Mouse (Mus musculus) embryonic facial prominence, embryonic 14.5 days (tissue): ENCODE data around the gene Ppa2. TPM values are rescaled to one million over a fixed set of nuclear protein-coding genes. Genes with fewer than 3 reads are reported as not detected.

ENCODE experiments used
- ATAC-seq: fragments of 200-750 bp; cut with Nextera tagmentation; 2 replicates; pipeline ENCODE4 v1.8.0; 2017; ENCODE audit warnings: low read depth, moderate number of reproducible peaks, moderate TSS enrichment
- DNase-seq: peaks from one replicate; pipeline ENCODE4 v3.0.0-alpha.2; 2015; ENCODE audit warnings: low spot score
- H3K27ac ChIP-seq: fragments of 300-500 bp; sonication (generic); replicated peaks from 2 replicates; pipeline ENCODE4 v1.5.1; 2014; ENCODE audit warnings: low read depth, mild to moderate bottlenecking, low read length, moderate library complexity
- H3K27me3 ChIP-seq: fragments of 300-500 bp; sonication (generic); replicated peaks from 2 replicates; pipeline ENCODE4 v1.6.1; 2014; ENCODE audit warnings: low read length; ENCODE audit not compliant: control insufficient read depth, insufficient read depth
- H3K36me3 ChIP-seq: fragments of 300-500 bp; sonication (generic); 2 replicates; pipeline ENCODE4 v1.6.1; 2014; ENCODE audit warnings: low read length, mixed read lengths; ENCODE audit not compliant: control insufficient read depth, insufficient read depth
- H3K4me1 ChIP-seq: fragments of 300-500 bp; sonication (generic); 2 replicates; pipeline ENCODE4 v1.6.1; 2014; ENCODE audit warnings: antibody characterized with exemption, low read length; ENCODE audit not compliant: control insufficient read depth, insufficient read depth
- H3K4me2 ChIP-seq: fragments of 300-500 bp; sonication (generic); 2 replicates; pipeline ENCODE4 v1.6.1; 2014; ENCODE audit warnings: low read depth, mild to moderate bottlenecking, low read length, moderate library complexity, mixed read lengths
- H3K4me3 ChIP-seq: fragments of 300-500 bp; sonication (generic); 2 replicates; pipeline ENCODE4 v1.5.1; 2014; ENCODE audit warnings: low read depth, mild to moderate bottlenecking, low read length
- H3K9ac ChIP-seq: fragments of 300-500 bp; sonication (generic); 2 replicates; pipeline ENCODE4 v1.6.1; 2014; ENCODE audit warnings: low read depth, mild to moderate bottlenecking, low read length, moderate library complexity, mixed read lengths
- H3K9me3 ChIP-seq: fragments of 300-500 bp; sonication (generic); 2 replicates; pipeline ENCODE4 v1.6.1; 2016; ENCODE audit warnings: low read length; ENCODE audit not compliant: control insufficient read depth
- WGBS: fragments of 180-500 bp; shearing (Covaris S2); extraction: QIAGEN DNeasy Blood & Tissue Kit; methylation state at CpG from one replicate; pipeline ENCODE4 v1.1.7; 2014; 5-methylcytosine and 5-hydroxymethylcytosine counted together
- polyA plus RNA-seq: library from polyadenylated mRNA; unstranded; fragments of >200 nt; fragmentation: Nextera tagmentation; extraction: Ambion mirVana; gene quantifications from 2 replicates; pipeline ENCODE4 v1.2.1, GENCODE M21; 2014

Ppa2 gene
- polyA plus RNA-seq, 1 experiment from 2014 or later, result 78.0 TPM

DNA sequence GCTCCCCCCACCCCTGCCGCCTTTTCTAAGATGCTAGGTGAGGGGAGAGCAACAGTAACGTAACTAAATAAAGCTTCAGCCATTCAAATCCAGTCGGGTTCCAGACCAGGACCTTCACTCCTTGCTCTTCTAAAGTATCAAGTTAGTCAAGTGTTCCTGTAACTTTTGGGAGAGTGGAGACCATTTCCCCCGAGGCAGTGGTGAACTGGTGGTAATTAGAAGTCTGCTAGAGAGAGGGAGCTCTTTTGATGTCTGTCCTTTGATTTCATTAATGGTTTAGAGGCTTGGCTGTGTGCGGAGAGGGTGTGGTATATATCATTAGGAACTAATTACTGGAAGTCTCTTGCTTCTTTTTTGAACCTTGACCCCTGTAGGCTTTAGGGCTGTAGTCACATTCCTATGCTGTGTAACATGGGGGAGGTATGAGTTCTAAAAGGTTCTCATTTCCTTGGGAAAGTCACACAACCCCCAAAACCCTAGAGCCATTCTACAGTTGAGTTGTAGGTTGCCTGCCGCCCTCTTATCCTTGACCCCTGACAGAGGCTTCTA is 47.6 kb downstream of the Ppa2 start:
- 0 out of 2 replicates have a peak, but pooled peaks cover 5% of the 10 kb centered on the region for H3K36me3 ChIP-seq
- H3K4me2 ChIP-seq, result no peak overlapping the region
- H3K4me3 ChIP-seq, result no peak overlapping the region
- H3K9ac ChIP-seq, result no peak overlapping the region
- no peaks in the 10 kb centered on the region for H3K27me3 ChIP-seq
- no peak for ATAC-seq
- no peaks in the 10 kb centered on the region for H3K9me3 ChIP-seq
- no peaks in the 10 kb centered on the region for H3K4me1 ChIP-seq
- no peak for DNase-seq
- no peak overlapping the region for H3K27ac ChIP-seq
- WGBS, result 43% methylated on average over 6 of the region's 6 CpGs

GRCm38 (mm10) chr3:133357977-133358376 is 48.1 kb downstream of the Ppa2 start:
- H3K4me1 ChIP-seq, result no peaks in the 10 kb centered on the region
- no peak overlapping the region for H3K4me2 ChIP-seq
- H3K36me3 ChIP-seq, result 0 out of 2 replicates have a peak, but pooled peaks cover 5% of the 10 kb centered on the region
- no peak overlapping the region for H3K4me3 ChIP-seq
- no peak overlapping the region for H3K27ac ChIP-seq
- ATAC-seq (no peak), DNase-seq (no peak)
- H3K9me3 ChIP-seq, result no peaks in the 10 kb centered on the region
- H3K9ac ChIP-seq, result no peak overlapping the region
- no peaks in the 10 kb centered on the region for H3K27me3 ChIP-seq

GRCm38 (mm10) chr3:133361406-133361805 is 51.5 kb downstream of the Ppa2 start:
- no peaks in the 10 kb centered on the region for H3K9me3 ChIP-seq
- H3K27ac ChIP-seq, result no peak overlapping the region
- H3K4me3 ChIP-seq, result no peak overlapping the region
- ATAC-seq, result no peak
- H3K36me3 ChIP-seq, result 0 out of 2 replicates have a peak, but pooled peaks cover 5% of the 10 kb centered on the region
- H3K9ac ChIP-seq, result no peak overlapping the region
- H3K4me1 ChIP-seq, result peaks cover 5% of the 10 kb centered on the region; the same call in 1 of the 2 replicates
- no peak for DNase-seq
- no peaks in the 10 kb centered on the region for H3K27me3 ChIP-seq
- WGBS, result 67% methylated on average over 1 of the region's 1 CpGs
- H3K4me2 ChIP-seq, result no peak overlapping the region

- Histone ChIP-seq H3K4me2 (no peak overlapping the region), H3K9me3 (no peaks in the 10 kb centered on the region), H3K9ac (no peak overlapping the region), H3K36me3 (0 out of 2 replicates have a peak, but pooled peaks cover 5% of the 10 kb centered on the region), H3K27me3 (no peaks in the 10 kb centered on the region), H3K4me1 (peaks cover 5% of the 10 kb centered on the region; the same call in 1 of the 2 replicates), H3K27ac (no peak overlapping the region), H3K4me3 (no peak overlapping the region)
- ATAC-seq (no peak), DNase-seq (no peak)
- WGBS, result 54% methylated on average over 3 of the region's 3 CpGs
These were observed 54.2 kb downstream of the Ppa2 start for GRCm38 (mm10) chr3:133364138-133364537.

DNA sequence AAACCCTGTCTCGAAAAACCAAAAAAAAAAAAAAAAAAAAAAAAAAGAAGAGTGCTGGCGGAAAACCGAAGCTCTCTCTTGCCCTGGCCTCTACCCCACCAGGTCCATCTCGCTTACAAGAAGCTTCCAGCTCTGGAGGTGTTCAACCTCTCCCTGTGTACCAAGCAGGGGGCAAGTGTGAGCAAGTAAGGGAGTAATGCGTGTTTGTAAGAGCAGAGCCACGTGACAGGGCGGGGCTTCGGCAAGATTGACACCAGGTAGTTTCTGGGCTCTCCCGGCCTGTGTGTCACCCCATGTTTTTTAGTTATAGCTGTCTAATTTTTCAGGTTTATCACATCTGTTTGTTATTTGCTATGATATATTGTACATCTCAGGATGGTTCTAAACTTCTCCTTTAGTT is 56.2 kb downstream of the Ppa2 start:
- Histone ChIP-seq H3K27me3 (no peaks in the 10 kb centered on the region), H3K27ac (no peak overlapping the region), H3K4me3 (no peak overlapping the region), H3K9me3 (no peaks in the 10 kb centered on the region), H3K4me1 (peaks cover 5% of the 10 kb centered on the region; the same call in 1 of the 2 replicates), H3K36me3 (0 out of 2 replicates have a peak, but pooled peaks cover 5% of the 10 kb centered on the region), H3K4me2 (no peak overlapping the region), H3K9ac (no peak overlapping the region)
- ATAC-seq, result no peak
- no peak for DNase-seq
- 74% methylated on average over 9 of the region's 9 CpGs for WGBS

DNA sequence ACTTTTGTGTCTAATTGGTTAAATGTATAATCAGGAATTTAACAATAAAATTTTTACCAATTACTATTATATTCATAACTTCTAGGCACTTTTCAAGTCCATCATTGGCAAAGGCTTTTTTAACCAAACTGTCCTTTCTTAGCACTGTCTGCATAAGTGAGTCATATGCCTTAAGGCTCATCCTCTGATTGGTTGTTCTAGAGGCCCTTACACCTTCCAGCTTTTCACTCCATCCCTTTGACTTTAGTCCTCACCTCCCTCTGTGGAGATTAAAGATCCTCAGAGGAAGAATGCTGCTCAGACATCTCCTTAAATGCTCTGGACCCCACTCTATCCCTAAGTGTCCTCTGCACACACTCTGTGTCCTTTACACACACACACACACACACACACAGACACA is 68.3 kb downstream of the Ppa2 start:
- DNase-seq, result no peak
- H3K27me3 ChIP-seq, result no peaks in the 10 kb centered on the region
- no peak for ATAC-seq
- no peak overlapping the region for H3K4me2 ChIP-seq
- no peaks in the 10 kb centered on the region for H3K4me1 ChIP-seq
- H3K9me3 ChIP-seq, result peaks cover 21% of the 10 kb centered on the region
- no peak overlapping the region for H3K9ac ChIP-seq
- no peak overlapping the region for H3K27ac ChIP-seq
- no peak overlapping the region for H3K4me3 ChIP-seq
- H3K36me3 ChIP-seq, result peaks cover 29% of the 10 kb centered on the region

DNA sequence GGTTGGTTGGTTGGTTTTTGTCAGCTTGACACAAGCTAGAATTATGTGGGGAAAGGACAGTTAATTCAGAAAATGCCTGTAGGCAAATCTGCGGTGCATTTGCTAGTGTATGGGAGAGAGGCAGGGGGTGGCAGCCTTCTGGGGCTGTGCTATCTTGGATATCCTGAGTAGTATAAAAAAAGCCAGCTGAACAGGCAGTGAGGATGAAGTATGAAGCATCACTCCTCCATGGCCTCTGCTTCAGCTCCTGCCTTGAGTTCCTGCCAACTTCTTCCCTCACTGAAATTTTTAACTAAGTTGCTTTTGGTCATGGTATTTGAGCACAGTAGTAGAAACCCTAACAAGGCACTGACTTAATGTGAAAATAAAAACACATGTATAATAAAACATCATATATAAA is 70.1 kb downstream of the Ppa2 start:
- 90% methylated on average over 1 of the region's 1 CpGs for WGBS
- Histone ChIP-seq H3K4me3 (no peak overlapping the region), H3K27me3 (no peaks in the 10 kb centered on the region), H3K4me1 (no peaks in the 10 kb centered on the region), H3K27ac (no peak overlapping the region), H3K9me3 (peaks cover 21% of the 10 kb centered on the region), H3K36me3 (peaks cover 21% of the 10 kb centered on the region), H3K9ac (no peak overlapping the region), H3K4me2 (no peak overlapping the region)
- ATAC-seq, result no peak
- no peak for DNase-seq

DNA sequence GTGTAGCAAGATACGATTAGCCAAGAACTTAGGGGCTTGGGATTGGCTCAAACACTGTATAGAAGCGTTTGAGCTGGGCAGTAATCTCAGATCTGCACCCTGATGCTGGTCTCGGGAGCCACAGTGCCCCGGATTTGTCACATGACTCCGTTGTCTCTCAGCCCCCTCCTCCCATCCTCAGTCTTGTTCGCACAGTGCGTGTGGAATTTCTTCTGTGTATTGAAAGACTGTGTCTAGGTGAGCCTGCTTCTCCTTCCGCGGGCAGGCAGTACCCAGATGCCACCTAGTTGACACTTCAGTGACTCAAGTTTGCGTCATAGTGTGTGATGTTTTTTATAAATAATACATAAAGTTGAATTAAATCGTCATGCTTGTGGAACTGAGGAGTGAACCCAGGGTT is 71.6 kb downstream of the Ppa2 start:
- no peak for DNase-seq

GRCm38 (mm10) chr3:133382147-133382546 is 72.2 kb downstream of the Ppa2 start:
- H3K27me3 ChIP-seq, result no peaks in the 10 kb centered on the region
- H3K9ac ChIP-seq, result no peak overlapping the region
- H3K9me3 ChIP-seq, result peaks cover 21% of the 10 kb centered on the region
- peaks cover 21% of the 10 kb centered on the region for H3K36me3 ChIP-seq
- H3K4me2 ChIP-seq, result no peak overlapping the region
- DNase-seq (no peak), ATAC-seq (no peak)
- WGBS, result 56% methylated on average over 9 of the region's 9 CpGs
- no peaks in the 10 kb centered on the region for H3K4me1 ChIP-seq
- H3K4me3 ChIP-seq, result no peak overlapping the region
- H3K27ac ChIP-seq, result no peak overlapping the region

More for the DNA sequence above, 71.6 kb downstream of the Ppa2 start:
- Histone ChIP-seq H3K9me3 (peaks cover 21% of the 10 kb centered on the region), H3K4me1 (no peaks in the 10 kb centered on the region), H3K9ac (no peak overlapping the region), H3K27me3 (no peaks in the 10 kb centered on the region), H3K4me2 (no peak overlapping the region), H3K4me3 (no peak overlapping the region), H3K36me3 (peaks cover 21% of the 10 kb centered on the region), H3K27ac (no peak overlapping the region)
- 85% methylated on average over 11 of the region's 11 CpGs for WGBS
- ATAC-seq, result no peak
